Mouse (Mus musculus): Measurements from ENCODE around the gene Polr2g. TPM values are rescaled to one million over a fixed set of nuclear protein-coding genes. Genes with fewer than 3 reads are reported as not detected.

Gene Polr2g
- polyA plus RNA-seq, 1 experiment from 2014 or later = 199 TPM

DNA sequence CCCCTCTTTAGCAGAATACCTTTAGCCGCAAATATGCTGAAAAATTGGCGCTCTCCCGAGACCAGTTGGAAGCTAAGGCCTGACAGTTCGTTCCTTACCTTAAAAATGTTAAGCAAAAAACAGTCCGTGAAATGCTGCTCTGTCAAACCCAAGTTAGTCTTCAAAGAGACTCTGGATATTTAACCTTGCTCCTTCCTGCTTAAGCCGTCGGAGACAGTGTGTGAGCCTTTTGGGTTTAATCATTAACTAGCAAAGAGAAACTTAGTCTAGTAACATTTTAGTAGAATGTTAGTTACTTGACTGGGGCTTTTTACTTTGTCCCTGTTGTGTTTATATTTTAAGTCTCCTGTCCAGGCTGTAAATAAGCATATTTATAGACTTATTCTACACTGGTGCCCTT, 22.8 kb upstream of the Polr2g start:
- H3K4me2 ChIP-seq (ENCODE audit: low read depth, low read length) = peak overlapping the region; percentile 83
- DNase-seq (ENCODE audit: low spot score) (no peak), ATAC-seq (replicated peaks; ENCODE audit: insufficient number of reproducible peaks, low FRiP score, low TSS enrichment, low read depth) (no peak)
- H3K36me3 ChIP-seq (replicated peaks; ENCODE audit: control insufficient read depth, insufficient read depth, low read depth, low read length) = peaks cover 17% of the 10 kb centered on the region
- H3K9ac ChIP-seq (replicated peaks; ENCODE audit: low read length) = peak overlapping the region; percentile 96
- H3K4me1 ChIP-seq (ENCODE audit: control insufficient read depth, insufficient read depth, low read length) = no peaks in the 10 kb centered on the region; the same call in 1 of the 2 replicates
- peak overlapping the region; percentile 99 for H3K4me3 ChIP-seq (ENCODE audit: low read depth, low read length)
- no peak overlapping the region for H3K27ac ChIP-seq (replicated peaks; ENCODE audit: low read depth, low read length)
- no peaks in the 10 kb centered on the region for H3K27me3 ChIP-seq (ENCODE audit: control insufficient read depth, insufficient read depth, low read length)
- 2% methylated on average over 7 of the region's 7 CpGs for WGBS
- no peaks in the 10 kb centered on the region for H3K9me3 ChIP-seq (replicated peaks; ENCODE audit: control insufficient read depth, low read length)

DNA sequence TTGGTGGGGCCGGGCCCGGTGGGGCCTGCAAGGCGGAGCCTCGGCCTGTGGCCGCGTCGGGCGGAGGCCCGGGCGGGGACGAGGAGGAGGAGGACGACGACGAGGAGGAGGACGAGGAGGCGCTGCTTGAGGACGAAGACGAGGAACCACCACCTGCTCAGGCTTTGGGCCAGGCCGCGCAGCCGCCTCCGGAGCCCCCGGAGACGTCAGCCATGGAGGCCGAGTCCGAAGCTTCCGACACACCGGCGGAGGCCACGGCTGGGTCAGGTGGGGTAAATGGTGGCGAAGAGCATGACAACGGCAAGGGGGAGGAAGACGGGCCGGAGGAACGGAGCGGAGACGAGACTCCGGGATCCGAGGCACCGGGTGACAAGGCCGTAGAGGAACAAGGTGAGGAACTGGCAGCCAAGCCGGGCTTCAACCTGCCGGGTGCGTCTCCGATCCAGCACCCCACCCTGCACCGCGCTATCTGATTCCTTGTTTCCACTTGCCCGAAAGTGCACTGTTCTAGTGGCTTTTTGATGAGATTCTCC, 22.1 kb upstream of the Polr2g start:
- Histone ChIP-seq H3K27ac (replicated peaks; ENCODE audit: low read depth, low read length) (peak overlapping the region; percentile 98), H3K4me1 (ENCODE audit: control insufficient read depth, insufficient read depth, low read length) (no peaks in the 10 kb centered on the region; the same call in 1 of the 2 replicates), H3K4me3 (ENCODE audit: low read depth, low read length) (peak overlapping the region; percentile 99), H3K9me3 (replicated peaks; ENCODE audit: control insufficient read depth, low read length) (no peaks in the 10 kb centered on the region), H3K36me3 (replicated peaks; ENCODE audit: control insufficient read depth, insufficient read depth, low read depth, low read length) (peaks cover 14% of the 10 kb centered on the region), H3K4me2 (ENCODE audit: low read depth, low read length) (peak overlapping the region; percentile 83), H3K9ac (replicated peaks; ENCODE audit: low read length) (peak overlapping the region; percentile 96), H3K27me3 (ENCODE audit: control insufficient read depth, insufficient read depth, low read length) (no peaks in the 10 kb centered on the region)
- no peak for ATAC-seq (replicated peaks; ENCODE audit: insufficient number of reproducible peaks, low FRiP score, low TSS enrichment, low read depth)
- no peak for DNase-seq (ENCODE audit: low spot score)
- under 1% methylated on average over 48 of the region's 48 CpGs for whole genome bisulfite sequencing

DNA sequence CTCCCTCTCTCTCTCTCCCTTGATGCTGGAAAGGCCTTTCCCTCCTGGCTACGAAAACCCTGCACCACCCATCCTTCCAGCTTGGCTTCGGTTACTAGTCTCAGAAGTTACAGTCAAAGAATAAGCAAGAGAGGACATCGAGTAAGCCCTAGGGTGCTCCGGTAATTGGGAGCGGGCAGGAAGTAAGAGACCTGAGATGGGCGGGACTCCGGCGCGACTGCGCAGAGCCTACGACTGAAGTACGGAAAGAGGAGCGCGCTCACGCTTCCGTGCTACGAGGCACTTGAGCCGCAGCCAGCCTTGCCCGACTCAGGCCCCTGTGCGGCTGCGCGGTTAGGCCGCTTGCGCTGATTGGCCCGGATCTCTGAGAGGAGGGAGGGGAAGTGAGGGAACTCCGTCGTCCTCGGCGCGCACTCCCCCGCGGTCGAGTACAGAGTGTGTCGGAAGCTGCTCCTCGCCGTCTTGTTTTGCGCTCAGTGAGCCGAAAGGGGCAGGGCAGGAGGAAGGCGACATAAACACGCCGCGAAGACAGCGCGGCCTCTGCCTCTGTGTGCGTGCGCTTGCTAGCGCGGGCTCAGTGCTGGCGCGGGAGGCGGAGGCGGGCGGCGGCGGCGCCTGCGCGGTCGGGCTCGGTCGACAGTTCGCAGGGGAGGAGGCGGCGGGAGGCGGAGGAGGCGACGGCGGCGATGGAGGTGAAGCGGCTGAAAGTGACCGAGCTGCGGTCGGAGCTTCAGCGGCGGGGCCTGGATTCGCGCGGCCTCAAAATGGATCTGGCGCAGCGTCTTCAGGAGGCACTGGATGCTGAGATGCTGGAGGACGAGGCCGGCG, 21.4 kb upstream of the Polr2g start, which contains the start of gene Hnrnpul2:
Gene Hnrnpul2, plus strand, starts transcription at position 415 of the 828 bp plus-strand sequence.
- Histone ChIP-seq H3K27me3 (ENCODE audit: control insufficient read depth, insufficient read depth, low read length) (no peaks in the 10 kb centered on the region), H3K4me2 (ENCODE audit: low read depth, low read length) (peak within 1 kb of the TSS; percentile 83), H3K9me3 (replicated peaks; ENCODE audit: control insufficient read depth, low read length) (no peaks in the 10 kb centered on the region), H3K9ac (replicated peaks; ENCODE audit: low read length) (peak within 1 kb of the TSS; percentile 96), H3K4me3 (ENCODE audit: low read depth, low read length) (peak within 1 kb of the TSS; percentile 99), H3K4me1 (ENCODE audit: control insufficient read depth, insufficient read depth, low read length) (no peaks in the 10 kb centered on the region; the same call in 1 of the 2 replicates), H3K36me3 (replicated peaks; ENCODE audit: control insufficient read depth, insufficient read depth, low read depth, low read length) (peaks cover 11% of the 10 kb centered on the region), H3K27ac (replicated peaks; ENCODE audit: low read depth, low read length) (peak within 1 kb of the TSS; percentile 98)
- DNase-seq (ENCODE audit: low spot score) (peak; percentile 98), ATAC-seq (replicated peaks; ENCODE audit: insufficient number of reproducible peaks, low FRiP score, low TSS enrichment, low read depth) (peak; percentile 97)
- WGBS = under 1% methylated on average over 80 of the region's 83 CpGs

DNA sequence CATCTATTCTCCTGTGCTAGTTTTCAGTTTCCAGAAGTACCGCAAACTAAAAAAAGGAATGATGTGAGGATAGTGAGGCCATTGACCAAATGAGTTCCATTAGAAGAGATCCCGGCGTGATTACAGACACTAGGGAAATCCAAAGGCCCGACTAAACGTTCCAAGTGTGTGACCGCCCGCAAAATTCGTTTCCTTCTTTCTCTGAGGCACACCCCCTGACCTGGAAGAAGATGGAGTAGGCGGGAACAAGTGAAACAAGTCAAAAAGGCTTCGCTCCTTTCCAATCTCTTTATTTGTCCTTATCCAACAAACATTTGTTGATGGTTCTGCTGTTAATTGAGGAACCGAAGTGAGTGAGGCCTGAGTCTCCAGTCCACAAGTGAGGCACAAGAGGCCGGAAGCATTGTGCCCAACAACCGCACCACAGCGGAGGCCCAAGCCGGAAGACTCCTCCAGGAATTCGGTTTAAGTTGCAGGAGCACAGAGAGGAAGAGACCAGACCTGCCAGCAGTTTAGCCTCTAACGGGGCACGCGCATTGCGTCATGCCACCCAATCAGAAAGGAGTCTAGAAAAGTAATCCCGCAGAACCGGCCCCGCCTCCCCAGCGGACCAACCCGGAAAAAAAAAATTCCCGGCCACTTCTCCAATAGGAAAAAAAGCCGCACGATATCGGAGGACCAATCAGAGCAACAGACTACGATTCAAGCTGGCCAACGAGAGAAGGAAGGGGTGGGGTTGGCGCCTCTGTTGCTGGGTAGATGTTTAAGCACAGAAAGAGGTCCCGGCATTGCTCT, 20.6 kb upstream of the Polr2g start, which contains the start of gene Ttc9c:
Gene Ttc9c, minus strand, starts transcription at position 533 of the 795 bp plus-strand sequence.
- Histone ChIP-seq H3K4me2 (ENCODE audit: low read depth, low read length) (peak within 1 kb of the TSS; percentile 83), H3K36me3 (replicated peaks; ENCODE audit: control insufficient read depth, insufficient read depth, low read depth, low read length) (peaks cover 4% of the 10 kb centered on the region; the same call in 1 of the 2 replicates), H3K4me3 (ENCODE audit: low read depth, low read length) (peak within 1 kb of the TSS; percentile 99), H3K9ac (replicated peaks; ENCODE audit: low read length) (peak within 1 kb of the TSS; percentile 96), H3K27me3 (ENCODE audit: control insufficient read depth, insufficient read depth, low read length) (no peaks in the 10 kb centered on the region), H3K9me3 (replicated peaks; ENCODE audit: control insufficient read depth, low read length) (no peaks in the 10 kb centered on the region), H3K4me1 (ENCODE audit: control insufficient read depth, insufficient read depth, low read length) (no peaks in the 10 kb centered on the region; the same call in 1 of the 2 replicates), H3K27ac (replicated peaks; ENCODE audit: low read depth, low read length) (peak within 1 kb of the TSS; percentile 98)
- ATAC-seq (replicated peaks; ENCODE audit: insufficient number of reproducible peaks, low FRiP score, low TSS enrichment, low read depth) (peak; percentile 93), DNase-seq (ENCODE audit: low spot score) (peak; percentile 100)
- under 1% methylated on average over 33 of the region's 33 CpGs for WGBS

DNA sequence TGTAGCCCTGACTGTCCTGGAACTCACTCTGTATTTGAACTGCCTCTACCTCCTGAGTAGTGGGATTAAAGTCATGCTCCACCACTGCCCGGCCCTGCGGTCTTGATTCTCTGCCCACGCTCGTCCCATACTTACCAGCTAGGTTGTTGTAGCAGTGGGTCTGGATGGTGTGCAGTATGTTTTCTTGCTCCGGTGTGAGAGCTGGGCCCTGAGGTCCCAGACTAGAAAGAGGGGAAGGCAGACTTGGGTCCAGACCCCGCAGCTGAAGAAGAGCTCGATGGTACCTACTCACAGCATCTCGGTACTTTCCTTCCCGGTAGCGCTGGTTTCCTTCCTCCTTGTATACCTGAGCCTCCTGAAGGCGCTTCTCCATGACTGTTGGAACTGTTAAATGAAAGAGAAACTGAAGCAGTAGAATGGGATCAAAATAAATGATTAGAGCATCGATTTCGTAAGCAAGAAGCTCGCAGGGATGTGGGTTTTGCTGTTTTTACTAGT, 20.0 kb upstream of the Polr2g start:
- Histone ChIP-seq H3K4me1 (ENCODE audit: control insufficient read depth, insufficient read depth, low read length) (no peaks in the 10 kb centered on the region; the same call in 1 of the 2 replicates), H3K36me3 (replicated peaks; ENCODE audit: control insufficient read depth, insufficient read depth, low read depth, low read length) (peaks cover 9% of the 10 kb centered on the region; the same call in 1 of the 2 replicates)
- 34% methylated on average over 14 of the region's 14 CpGs for WGBS

DNA sequence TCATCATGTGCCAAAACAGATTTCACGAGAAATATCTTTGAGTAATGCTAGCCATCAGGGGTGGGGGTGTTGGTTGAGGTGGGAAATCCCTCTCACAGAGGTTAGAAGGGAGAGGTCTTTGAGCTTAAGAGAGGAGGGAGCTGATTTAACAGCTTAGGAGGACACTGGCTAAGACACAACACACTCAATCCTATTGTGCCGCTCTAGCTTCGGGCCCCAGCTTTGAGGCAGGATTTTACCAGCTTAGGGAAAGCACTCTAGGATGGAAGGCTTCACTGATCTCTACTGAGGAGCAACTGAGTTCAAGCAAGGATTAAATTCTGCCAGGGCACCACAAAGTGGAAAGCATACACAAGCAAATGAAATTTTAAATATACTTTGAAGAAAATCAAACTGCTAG, 18.6 kb upstream of the Polr2g start:
- Histone ChIP-seq H3K27ac (replicated peaks; ENCODE audit: low read depth, low read length) (no peak overlapping the region), H3K27me3 (ENCODE audit: control insufficient read depth, insufficient read depth, low read length) (no peaks in the 10 kb centered on the region), H3K4me3 (ENCODE audit: low read depth, low read length) (peak overlapping the region; percentile 10; the same call in 1 of the 2 replicates), H3K4me2 (ENCODE audit: low read depth, low read length) (peak overlapping the region; percentile 13), H3K4me1 (ENCODE audit: control insufficient read depth, insufficient read depth, low read length) (no peaks in the 10 kb centered on the region; the same call in 1 of the 2 replicates), H3K9ac (replicated peaks; ENCODE audit: low read length) (peak overlapping the region; percentile 27; the same call in 1 of the 2 replicates), H3K9me3 (replicated peaks; ENCODE audit: control insufficient read depth, low read length) (no peaks in the 10 kb centered on the region), H3K36me3 (replicated peaks; ENCODE audit: control insufficient read depth, insufficient read depth, low read depth, low read length) (peaks cover 9% of the 10 kb centered on the region; the same call in 1 of the 2 replicates)
- no peak for DNase-seq (ENCODE audit: low spot score)
- 78% methylated on average over 3 of the region's 3 CpGs for WGBS
- no peak for ATAC-seq (replicated peaks; ENCODE audit: insufficient number of reproducible peaks, low FRiP score, low TSS enrichment, low read depth)

More for the DNA sequence above, 20.0 kb upstream of the Polr2g start:
- no peak for ATAC-seq (replicated peaks; ENCODE audit: insufficient number of reproducible peaks, low FRiP score, low TSS enrichment, low read depth)
- Histone ChIP-seq H3K4me2 (ENCODE audit: low read depth, low read length) (peak overlapping the region; percentile 82), H3K9ac (replicated peaks; ENCODE audit: low read length) (peak overlapping the region; percentile 77), H3K4me3 (ENCODE audit: low read depth, low read length) (peak overlapping the region; percentile 99), H3K27me3 (ENCODE audit: control insufficient read depth, insufficient read depth, low read length) (no peaks in the 10 kb centered on the region), H3K27ac (replicated peaks; ENCODE audit: low read depth, low read length) (peak overlapping the region; percentile 75; the same call in 1 of the 2 replicates), H3K9me3 (replicated peaks; ENCODE audit: control insufficient read depth, low read length) (no peaks in the 10 kb centered on the region)
- no peak for DNase-seq (ENCODE audit: low spot score)

DNA sequence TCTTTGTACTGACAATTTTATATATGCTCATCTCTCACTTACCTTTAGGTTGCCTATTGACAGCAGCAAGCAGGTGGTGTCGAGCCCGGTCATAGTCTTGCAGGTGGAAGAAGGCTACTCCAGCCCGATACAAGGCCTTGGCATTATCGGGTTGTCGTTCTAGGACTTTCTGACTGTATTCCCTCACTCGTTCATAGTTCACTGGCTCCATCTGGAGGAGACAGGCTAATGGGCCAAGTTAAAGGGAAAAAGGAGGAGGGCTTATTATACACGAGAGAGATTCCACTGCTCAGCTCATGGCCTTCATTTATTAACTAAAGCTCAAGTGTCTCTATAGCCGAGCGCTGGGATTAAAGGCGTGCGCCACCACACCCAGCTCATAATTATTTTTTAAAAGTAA, 17.4 kb upstream of the Polr2g start:
- no peaks in the 10 kb centered on the region for H3K9me3 ChIP-seq (replicated peaks; ENCODE audit: control insufficient read depth, low read length)
- no peak for DNase-seq (ENCODE audit: low spot score)
- no peak overlapping the region for H3K4me2 ChIP-seq (ENCODE audit: low read depth, low read length)
- H3K36me3 ChIP-seq (replicated peaks; ENCODE audit: control insufficient read depth, insufficient read depth, low read depth, low read length) = peaks cover 11% of the 10 kb centered on the region; the same call in 1 of the 2 replicates
- 83% methylated on average over 11 of the region's 11 CpGs for WGBS
- no peak overlapping the region for H3K4me3 ChIP-seq (ENCODE audit: low read depth, low read length)
- no peaks in the 10 kb centered on the region for H3K27me3 ChIP-seq (ENCODE audit: control insufficient read depth, insufficient read depth, low read length)
- no peak overlapping the region; the same call in 1 of the 2 replicates for H3K9ac ChIP-seq (replicated peaks; ENCODE audit: low read length)
- ATAC-seq (replicated peaks; ENCODE audit: insufficient number of reproducible peaks, low FRiP score, low TSS enrichment, low read depth) = no peak
- no peak overlapping the region for H3K27ac ChIP-seq (replicated peaks; ENCODE audit: low read depth, low read length)
- H3K4me1 ChIP-seq (ENCODE audit: control insufficient read depth, insufficient read depth, low read length) = no peaks in the 10 kb centered on the region; the same call in 1 of the 2 replicates

Measured in embryonic facial prominence, embryonic 11.5 days (tissue).